Mouse (Mus musculus): ENCODE measurements around the gene Ltb4r1.

Gene Ltb4r1

DNA sequence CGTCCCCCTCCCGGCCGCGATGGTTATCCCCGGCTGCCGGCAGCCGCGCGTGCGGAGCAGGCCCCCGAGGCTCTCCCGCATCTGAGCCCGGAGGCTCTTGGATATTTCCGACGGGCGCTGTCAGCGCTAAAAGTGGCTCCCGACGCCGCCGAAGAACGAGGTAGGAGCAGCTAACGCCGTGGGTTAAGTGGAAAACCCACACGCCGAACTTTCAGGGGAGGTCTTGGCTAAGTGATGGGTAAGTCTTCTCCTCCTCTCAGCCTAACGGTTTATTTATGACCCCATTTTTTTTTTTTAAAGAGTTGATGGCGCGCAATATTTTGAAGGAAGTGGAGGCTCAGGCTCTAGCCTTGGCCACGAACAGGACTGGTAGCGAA, 19.9 kb upstream of the Ltb4r1 start:
- DNase-seq (ENCODE audit: low spot score in 2 of 2): no peak

DNA sequence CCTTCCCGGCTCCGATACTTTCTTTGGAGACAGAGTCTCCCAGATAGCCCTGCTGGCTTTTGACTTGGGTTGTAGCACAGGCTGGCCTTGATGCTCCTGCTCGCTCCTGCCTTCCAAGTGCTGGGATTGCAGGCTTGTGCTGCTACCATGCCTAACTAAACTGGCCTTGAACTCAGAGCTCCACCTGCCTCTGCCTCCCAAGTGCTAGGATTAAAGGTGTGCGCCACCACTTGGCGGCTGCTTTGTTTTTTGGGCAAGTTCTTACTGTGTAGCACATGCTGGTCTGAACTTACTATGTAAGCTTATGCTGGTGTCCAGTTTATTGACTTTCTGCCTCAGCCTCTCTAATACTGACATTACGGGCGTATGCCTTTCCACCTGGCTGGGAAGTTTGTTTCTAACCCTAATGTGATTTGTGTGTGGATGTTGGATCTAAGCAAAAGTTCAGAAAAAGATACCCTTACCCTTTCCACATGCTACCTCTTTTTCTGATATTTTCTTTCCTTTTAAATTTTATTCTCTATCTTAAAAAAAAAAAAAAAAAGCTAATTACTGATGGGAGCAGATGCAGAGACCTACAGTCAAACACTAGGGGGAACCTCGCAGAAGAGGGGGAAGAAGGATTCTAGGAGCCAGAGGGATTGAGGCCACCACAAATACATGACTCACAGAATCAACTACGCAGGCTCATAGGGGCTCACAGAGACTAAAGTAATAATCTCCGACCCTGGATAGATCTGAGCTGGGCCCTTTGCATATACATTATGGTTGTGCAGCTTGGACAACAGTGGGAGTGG, 18.5 kb upstream of the Ltb4r1 start:
- DNase-seq (ENCODE audit: low spot score in 2 of 2): no peak

DNA sequence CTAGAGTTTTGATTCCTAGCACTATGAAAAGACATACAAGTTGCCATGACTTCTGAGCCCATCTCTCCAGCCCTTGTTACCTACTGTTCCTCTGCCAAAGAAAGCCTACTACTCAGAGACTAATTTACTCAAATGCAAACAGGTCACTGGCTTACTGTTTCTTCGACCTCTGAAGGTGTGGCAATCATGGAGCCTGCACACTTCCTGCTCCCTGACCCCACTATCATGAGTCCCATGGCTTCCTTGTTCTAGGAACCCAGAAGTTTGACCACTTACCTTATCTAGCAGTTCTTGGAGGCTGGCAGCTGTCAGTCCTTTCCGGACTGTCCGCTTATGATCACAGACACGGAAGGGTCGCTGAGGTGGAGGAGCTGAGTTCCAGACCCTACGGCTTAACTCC, 8.2 kb upstream of the Ltb4r1 start:
- DNase-seq (ENCODE audit: low spot score in 2 of 2): no peak

DNA sequence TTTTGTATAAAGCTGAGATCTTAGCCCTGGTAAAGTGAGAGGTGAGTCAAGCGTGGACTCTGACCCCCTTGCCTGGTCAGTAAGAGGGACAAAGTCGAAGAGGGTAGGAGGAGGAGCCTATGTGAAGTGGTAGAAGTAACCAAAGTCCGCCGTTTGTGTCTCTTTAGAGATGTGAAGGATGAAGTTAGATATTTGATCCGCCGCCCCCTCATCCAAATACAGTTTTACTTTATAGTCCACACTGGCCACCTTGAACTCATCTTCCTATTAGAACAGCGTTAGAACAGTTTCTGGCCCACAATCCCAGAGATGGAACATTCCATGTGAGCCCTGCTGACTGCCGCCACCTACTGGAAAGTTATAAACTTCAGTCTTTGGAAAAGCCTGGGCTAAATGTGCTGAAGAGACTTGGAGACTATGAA, 7.4 kb upstream of the Ltb4r1 start, which contains the start of gene Cideb:
TSS of gene Cideb (minus strand) at position 96 of the 422 bp plus-strand sequence.
- no peak for DNase-seq (ENCODE audit: low spot score in 2 of 2)

DNA sequence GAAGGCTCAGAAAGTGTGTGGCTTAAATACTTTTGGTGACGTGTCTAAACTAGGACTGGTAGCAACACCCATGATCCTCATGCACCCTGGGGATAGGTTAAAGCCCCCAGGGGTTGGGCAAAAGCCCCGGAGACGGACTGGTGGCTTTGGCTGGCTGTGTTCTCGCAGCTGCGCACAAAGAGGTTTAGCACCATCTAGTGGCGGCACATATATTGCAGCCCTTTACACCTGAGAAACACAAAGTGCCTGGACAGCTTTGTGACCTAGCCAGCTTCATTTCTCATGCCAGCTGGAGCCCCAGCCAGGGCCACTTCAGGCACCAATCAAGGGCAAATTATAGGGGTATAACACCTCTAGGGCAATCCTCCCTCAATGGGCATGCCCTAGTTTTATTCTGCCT, 5.6 kb upstream of the Ltb4r1 start:
- DNase-seq (ENCODE audit: low spot score in 2 of 2): peak; percentile 83 to 90

DNA sequence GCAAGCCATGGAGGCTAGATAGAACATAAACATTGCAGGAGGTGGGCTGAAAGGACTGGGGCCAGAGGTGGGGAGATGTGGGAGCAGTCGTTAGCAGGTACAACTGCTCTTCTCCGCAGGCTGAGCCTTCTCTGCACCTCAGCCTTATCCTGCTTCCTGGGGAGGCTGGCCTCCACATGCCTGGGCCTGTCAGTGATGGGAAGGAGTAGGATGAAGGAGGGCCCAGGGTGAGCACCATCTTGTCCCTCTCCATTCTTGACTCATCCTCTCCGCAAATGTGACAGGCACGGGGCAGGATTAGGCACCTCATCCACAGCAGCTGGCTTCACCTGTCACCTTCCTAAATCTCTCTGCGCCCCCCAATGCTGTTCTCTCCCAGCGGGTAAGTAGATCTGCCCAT, 4.6 kb upstream of the Ltb4r1 start, which contains the start of gene Ltb4r2:
TSS of gene Ltb4r2 (plus strand) at position 266 of the 400 bp plus-strand sequence.
- DNase-seq (ENCODE audit: low spot score in 2 of 2): no peak

DNA sequence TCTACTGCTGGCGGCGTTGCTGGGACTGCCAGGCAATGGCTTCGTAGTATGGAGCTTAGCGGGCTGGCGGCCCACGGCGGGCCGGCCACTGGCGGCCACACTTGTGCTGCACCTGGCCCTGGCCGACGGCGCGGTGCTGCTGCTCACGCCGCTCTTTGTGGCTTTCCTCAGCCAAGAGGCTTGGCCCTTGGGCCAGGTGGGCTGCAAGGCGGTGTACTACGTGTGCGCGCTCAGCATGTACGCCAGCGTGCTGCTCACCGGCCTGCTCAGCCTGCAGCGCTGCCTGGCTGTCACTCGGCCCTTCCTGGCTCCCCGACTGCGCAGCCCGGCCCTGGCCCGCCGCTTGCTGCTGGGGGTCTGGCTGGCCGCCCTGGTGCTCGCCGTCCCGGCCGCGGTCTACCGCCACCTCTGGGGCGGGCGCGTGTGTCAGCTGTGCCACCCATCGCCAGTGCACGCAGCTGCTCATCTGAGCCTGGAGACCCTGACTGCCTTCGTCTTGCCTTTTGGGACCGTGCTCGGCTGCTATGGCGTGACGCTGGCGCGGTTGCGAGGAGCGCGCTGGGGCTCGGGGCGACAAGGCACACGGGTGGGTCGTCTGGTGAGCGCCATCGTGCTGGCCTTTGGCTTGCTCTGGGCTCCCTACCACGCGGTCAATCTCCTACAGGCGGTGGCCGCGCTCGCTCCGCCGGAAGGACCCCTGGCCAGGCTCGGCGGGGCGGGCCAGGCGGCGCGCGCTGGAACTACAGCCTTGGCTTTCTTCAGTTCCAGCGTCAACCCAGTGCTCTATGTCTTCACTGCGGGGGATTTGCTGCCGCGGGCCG, 3.6 kb upstream of the Ltb4r1 start:
- DNase-seq (ENCODE audit: low spot score in 2 of 2): no peak

DNA sequence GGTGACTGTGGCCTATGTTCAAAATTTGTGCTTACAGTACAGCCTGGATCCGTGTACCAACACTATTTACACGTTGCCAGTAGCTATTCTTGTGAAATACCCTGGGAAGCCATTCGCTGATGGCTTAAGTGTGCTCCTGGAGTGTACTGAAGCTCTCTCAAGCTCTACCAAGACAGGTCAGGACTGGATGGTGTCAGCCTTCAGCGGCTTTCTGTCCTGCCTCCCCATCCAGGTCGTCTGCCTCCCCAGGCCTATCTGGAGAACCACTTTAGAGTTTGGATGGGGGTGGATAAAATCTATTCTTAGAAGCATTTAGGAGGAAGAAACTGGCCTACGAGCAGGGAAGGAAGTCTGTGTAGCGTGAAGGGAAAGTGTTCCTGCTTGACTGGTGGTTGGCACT, 2.6 kb upstream of the Ltb4r1 start:
- DNase-seq (ENCODE audit: low spot score in 2 of 2): no peak

DNA sequence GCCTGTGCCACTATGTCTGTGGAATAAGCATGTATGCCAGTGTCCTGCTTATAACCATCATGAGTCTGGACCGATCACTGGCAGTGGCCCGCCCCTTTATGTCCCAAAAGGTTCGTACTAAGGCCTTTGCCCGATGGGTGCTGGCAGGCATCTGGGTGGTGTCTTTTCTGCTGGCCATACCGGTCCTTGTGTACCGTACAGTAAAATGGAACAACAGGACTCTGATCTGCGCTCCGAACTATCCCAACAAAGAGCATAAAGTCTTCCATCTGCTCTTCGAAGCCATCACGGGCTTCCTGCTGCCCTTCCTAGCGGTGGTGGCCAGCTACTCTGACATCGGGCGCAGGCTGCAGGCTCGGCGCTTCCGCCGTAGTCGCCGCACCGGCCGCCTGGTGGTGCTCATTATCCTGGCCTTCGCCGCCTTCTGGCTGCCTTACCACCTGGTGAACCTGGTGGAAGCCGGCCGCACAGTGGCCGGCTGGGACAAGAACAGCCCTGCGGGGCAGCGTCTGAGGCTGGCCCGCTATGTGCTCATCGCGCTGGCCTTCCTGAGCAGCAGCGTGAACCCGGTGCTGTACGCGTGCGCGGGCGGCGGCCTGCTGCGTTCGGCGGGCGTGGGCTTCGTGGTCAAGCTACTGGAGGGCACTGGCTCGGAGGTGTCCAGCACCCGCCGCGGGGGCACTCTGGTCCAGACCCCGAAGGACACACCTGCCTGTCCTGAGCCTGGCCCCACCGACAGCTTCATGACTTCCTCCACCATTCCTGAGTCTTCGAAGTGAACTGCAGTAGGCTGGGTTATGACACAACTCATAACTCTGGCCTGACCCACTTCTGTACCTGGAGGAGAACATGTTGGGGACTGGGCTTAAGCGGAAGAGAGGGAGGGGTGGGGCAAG, 2.0 kb downstream of the Ltb4r1 start:
- peak; percentile 45 to 50 for DNase-seq (ENCODE audit: low spot score in 2 of 2)

DNA sequence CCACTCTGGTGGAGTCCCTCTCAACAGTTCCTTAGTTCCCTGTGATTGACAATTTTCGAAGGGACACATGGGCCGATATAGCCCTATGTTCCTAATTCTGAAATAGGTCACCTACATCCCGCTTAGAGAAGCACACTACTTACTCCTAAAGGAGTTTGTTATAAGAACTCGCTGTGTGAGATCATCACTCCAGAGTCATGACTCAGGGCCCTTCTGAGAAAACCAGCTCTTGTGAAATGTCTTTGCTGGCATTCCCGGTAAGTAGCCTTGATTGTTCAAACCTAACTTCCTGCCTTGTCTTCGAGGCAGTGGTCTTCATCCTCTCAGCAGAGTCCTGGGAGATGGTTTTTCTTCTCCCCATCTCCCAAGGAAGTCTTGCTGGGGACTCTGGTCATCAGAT, 2.8 kb downstream of the Ltb4r1 start:
- DNase-seq (ENCODE audit: low spot score in 2 of 2): no peak

DNA sequence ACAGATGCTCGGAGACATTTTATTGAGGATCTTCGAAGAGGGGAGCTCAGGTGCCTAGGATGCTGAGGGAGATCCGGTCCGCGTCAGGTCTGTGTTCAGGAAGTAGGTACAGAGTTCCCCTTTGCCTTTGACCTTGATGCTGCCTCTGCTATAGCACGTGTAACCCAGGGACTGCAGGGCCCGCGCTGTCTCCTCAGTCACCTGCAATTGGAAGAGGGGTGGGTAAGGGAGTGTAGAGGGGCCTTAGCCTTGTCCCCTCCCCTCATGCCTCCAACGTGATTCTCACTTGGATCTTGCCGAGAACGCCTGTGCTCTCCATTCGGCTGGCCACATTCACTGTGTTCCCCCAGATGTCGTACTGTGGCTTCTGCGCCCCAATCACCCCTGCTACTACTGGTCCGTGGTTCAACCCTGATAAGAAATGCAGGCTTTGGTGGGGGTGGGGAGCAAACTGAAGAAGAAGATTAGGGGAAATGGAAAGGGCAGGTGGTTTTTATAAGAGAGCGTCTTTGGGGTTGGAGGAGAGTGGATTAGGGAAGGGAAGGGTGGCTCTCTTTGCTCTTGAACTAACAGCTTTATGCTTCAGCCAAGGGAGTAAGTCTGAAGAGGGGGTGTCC, 3.4 kb downstream of the Ltb4r1 start:
- no peak for DNase-seq (ENCODE audit: low spot score in 2 of 2)

DNA sequence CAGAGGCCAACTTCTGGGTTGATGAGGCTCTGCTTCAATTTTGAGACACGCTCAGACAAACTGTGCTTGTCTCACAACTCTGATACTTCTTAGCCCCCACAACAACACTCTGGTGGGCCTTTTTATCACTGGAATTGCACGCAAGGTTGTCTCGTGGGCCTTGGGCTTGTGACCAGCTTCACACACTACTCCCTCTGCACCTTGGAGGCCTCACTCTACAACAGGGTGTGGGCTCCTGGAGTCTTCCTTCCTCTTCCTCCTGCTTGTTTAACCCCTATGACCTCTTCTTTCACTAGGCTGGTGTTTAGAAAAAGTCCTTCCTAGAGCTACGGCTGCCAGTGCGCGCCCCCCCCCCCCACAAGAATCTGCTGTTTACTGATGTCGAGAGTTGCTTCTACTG, 10.9 kb downstream of the Ltb4r1 start:
- no peak for DNase-seq (ENCODE audit: low spot score in 2 of 2)

DNA sequence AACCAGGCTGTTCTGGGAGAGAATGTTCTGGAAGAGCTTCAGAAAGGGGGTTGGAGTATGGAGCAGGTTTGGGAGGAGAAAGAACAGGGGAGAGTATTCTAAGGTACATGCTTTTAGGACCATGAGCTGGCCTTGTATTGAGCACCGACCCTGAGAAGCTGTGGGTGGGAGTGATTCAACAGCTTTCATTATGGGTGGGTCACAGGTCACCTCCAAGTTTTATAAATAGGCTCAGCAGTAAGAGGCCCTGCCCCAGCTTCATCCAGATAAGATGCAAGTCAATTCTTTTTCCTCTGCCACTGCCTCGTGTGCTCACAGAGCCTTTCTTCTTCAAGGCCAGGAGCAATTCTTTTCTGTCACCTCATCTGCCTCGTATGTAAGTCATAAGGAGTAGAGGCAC, 11.4 kb downstream of the Ltb4r1 start:
- DNase-seq (ENCODE audit: low spot score in 2 of 2): no peak

DNA sequence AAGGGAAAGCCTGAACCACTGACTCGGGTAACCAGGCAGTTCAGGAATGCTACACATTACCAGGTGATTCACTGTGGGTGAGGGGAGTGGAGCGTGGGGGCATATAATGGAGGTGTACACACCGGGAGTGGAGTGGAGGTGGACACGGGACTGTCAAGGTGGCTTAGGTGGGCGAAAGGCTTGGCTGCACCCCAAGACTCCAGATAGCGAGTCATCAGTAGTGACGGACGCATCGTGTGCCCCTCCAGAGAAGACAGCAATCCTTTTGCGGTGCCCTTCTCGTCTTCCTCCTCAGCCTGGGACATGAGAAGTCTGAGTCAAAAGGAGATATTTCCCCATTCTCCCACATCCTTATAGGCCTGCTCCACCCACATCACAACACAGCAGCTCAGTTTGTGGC, 12.0 kb downstream of the Ltb4r1 start:
- DNase-seq (ENCODE audit: low spot score in 2 of 2): no peak

DNA sequence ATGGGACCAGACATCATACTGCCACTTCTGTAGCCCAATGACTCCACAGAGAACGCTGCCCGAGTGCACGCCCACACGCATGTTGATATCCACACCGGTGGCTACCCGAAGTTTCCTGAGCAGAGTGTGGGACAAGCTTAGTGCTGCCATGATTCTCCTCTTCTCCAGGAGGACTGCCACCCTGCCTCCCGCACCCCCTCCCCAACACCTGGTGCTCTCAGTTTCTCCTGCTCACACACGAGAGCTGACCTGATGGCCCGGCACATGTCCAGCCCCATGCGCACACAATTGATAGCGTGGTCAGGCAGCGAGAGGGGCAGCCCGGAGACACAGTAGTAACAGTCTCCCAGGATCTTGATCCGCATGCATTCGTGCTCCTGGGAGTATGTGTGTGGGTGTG, 12.9 kb downstream of the Ltb4r1 start:
- no peak for DNase-seq (ENCODE audit: low spot score in 2 of 2)

DNA sequence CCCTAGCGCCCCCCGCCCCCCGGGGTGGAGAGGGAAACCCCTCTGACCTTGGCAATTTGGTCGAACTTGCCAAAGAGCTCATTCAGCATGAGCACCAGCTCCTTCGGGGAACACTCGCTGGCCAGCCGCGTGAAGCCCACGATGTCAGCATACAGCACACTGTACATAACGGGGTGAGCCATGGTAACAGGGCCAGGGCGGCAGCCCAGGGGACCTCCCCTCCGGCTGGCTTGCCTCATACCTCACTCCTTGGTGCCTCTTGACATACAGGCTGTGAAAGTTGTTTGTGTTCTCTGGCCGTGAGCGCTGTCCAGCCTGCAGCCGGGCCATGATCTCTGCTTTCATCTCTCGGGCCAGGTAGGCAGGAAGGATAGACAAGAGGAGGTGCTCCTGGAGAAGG, 13.9 kb downstream of the Ltb4r1 start:
- no peak for DNase-seq (ENCODE audit: low spot score in 2 of 2)

DNA sequence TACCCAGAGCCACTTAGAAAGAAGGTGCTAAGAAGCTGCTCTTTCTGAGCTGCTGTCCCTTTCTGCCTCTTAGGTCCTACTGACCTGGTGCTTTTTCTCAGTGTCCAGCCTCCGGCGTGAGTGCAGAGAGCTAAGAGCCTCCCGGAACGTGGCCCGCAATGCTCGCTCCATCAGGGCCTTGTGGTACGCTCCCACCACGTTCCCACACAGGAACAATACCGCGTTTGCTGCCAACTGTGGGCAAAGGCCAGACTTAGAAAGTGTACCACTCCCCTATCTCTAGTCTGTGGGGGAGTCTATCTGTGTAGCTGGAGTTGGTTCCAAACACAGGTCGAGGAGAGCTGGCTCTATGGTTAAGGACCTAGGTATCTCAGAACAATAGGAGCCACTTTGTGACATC, 15.0 kb downstream of the Ltb4r1 start:
- no peak for DNase-seq (ENCODE audit: low spot score in 2 of 2)

DNA sequence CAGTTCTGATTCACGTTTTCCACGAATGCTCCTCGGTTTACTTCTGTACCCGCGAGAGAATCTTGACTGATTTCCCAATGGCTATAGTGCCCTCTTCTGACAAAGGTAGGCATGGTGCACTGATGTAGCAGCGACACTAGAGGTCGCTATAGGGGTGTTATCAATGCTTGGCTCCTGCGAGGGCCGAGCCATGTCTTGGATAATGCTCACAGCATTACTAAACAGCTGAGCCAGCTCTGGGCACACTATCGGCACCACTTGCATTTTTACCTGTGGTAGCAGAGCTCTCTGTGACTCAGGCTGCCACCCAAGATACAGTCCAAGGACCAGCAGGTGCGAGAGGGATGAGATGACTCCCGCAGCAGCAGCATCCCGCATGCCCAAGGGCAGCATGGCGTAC, 15.5 kb downstream of the Ltb4r1 start:
- peak; percentile 40 to 53 for DNase-seq (ENCODE audit: low spot score in 2 of 2)

DNA sequence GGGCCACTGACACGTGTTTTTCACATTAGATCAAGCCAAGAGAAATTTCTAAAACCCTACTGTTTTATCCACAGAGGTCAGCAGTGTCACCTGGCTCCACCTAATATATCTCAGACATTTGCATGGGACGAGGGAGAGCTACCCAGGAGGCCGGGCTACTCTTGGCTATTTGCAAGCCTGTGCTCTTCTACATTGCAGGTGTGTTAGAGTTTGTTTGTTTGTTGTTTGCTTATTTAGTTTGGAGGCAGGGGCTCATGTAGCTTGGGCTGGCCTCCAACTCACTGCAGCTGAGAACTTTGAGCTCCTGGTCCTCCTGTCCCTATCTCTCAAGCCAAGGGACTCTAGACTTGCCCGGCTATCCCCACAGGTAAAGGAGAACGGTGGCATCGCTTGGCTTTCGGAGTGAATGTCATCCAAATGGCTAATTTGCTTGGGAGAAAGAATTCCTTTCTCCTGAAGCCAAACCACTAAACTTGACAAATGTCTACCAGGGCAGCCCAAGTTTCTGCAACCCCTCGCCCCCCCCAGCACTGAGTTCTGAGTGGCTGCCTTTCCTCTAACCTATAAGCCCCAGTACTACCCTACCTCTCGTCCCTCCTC, 16.7 kb downstream of the Ltb4r1 start:
- no peak for DNase-seq (ENCODE audit: low spot score in 2 of 2)

DNA sequence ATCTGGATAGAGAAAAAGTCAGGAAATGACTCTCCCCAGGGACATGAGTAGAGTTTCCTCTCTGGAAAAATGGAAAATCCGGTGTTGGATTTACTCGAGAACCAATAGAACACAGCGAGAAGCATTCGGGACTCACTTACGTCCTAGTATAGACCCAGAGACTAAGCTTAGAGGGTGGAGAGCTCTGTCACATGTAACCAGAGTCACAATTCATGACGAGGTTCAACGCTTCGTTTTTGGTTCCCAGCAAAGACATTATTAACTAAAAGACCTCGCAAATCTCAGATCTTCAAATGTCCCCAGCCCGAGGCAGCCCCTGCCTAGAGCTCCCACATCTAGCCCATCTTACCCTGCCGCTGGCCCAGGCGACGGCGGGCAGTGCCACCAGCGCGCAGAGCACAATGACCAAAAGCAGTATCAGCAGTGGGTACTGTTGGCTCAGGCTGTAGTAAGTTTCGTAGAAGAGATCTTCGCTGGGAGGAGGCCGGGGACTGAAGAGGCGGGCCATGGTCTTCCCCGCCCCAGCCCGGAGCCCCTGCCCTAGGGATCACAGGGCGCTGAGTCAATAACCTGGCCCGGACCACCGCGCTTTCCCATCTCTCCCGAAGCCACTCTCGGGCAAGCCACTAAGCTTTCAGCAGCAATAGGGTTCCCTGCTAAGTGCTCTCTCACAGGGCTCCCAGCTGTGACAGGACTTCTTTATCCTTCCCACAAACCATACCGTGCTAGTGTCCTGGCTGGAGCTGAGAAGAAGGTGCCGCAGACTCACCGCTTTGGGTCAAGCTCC, 17.6 kb downstream of the Ltb4r1 start:
- DNase-seq (ENCODE audit: low spot score in 2 of 2): no peak

DNA sequence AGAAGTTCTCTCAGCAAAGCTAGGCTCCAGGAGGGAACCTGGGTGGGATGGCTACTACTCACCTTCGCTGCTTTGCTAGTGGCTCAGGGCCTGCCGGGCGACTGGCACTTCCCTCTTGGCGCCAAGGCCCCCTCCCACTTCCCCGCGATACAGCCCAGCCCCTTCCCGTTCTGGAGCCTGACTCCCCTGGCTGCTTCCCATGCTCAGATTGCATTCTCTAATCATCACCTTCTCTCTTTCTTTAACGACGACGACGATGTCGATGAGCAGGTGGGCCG, 18.1 kb downstream of the Ltb4r1 start, which contains the start of gene Adcy4:
TSS of gene Adcy4 (minus strand) at position 138 of the 278 bp plus-strand sequence.
- DNase-seq (ENCODE audit: low spot score in 2 of 2): no peak

All from natural killer cell, adult 2 months (primary cell).